ENCODE assay signal across 8 mouse cellular contexts in genomic region chr1:132370681-132371173, GRCm38 (mm10). TPM values are rescaled to one million over a fixed set of nuclear protein-coding genes. Genes with fewer than 3 reads are reported as not detected.
DNase-seq lines count a peak whose midpoint lies in the region; ATAC-seq and TF ChIP-seq lines count a peak whose summit lies in the region.

No protein-coding gene starts in this region.

- H3K27me3 ChIP-seq in midbrain, embryonic 12.5 days = no peaks in the 10 kb centered on the region
- no peaks in the 10 kb centered on the region for H3K27me3 ChIP-seq in midbrain, embryonic 15.5 days (replicated peaks)
- H3K27me3 ChIP-seq in embryonic facial prominence, embryonic 13.5 days = no peaks in the 10 kb centered on the region
- H3K27me3 ChIP-seq in hindbrain, postnatal 0 days (ENCODE audit: insufficient read depth, low read length) = no peaks in the 10 kb centered on the region

- TF ChIP-seq CTCF in hindbrain, postnatal 0 days (IDR thresholded peaks at IDR 0.05; ENCODE audit: low read depth) = no peak

- peaks cover 64% of the 10 kb centered on the region for H3K4me1 ChIP-seq in midbrain, embryonic 12.5 days
- H3K4me1 ChIP-seq in midbrain, embryonic 15.5 days = peaks cover 70% of the 10 kb centered on the region
- peaks cover 67% of the 10 kb centered on the region for H3K4me1 ChIP-seq in embryonic facial prominence, embryonic 13.5 days
- peaks cover 32% of the 10 kb centered on the region for H3K4me1 ChIP-seq in hindbrain, postnatal 0 days (ENCODE audit: insufficient read depth, low read length)

- 84% methylated on average over 9 of the region's 9 CpGs for WGBS in midbrain, embryonic 12.5 days
- 84% methylated on average over 9 of the region's 9 CpGs for WGBS in midbrain, embryonic 15.5 days
- 63% methylated on average over 9 of the region's 9 CpGs for WGBS in embryonic facial prominence, embryonic 13.5 days
- WGBS in hindbrain, postnatal 0 days = 66% methylated on average over 9 of the region's 9 CpGs

- no peak overlapping the region for H3K9ac ChIP-seq in midbrain, embryonic 12.5 days (replicated peaks)
- no peak overlapping the region for H3K9ac ChIP-seq in midbrain, embryonic 15.5 days
- H3K9ac ChIP-seq in embryonic facial prominence, embryonic 13.5 days = no peak overlapping the region
- no peak overlapping the region for H3K9ac ChIP-seq in hindbrain, postnatal 0 days (replicated peaks; ENCODE audit: low read length)

- no peaks in the 10 kb centered on the region for H3K9me3 ChIP-seq in midbrain, embryonic 12.5 days
- H3K9me3 ChIP-seq in midbrain, embryonic 15.5 days = no peaks in the 10 kb centered on the region
- H3K9me3 ChIP-seq in embryonic facial prominence, embryonic 13.5 days = no peaks in the 10 kb centered on the region
- H3K9me3 ChIP-seq in hindbrain, postnatal 0 days (ENCODE audit: low read length) = no peaks in the 10 kb centered on the region

- no peak for DNase-seq in hindbrain, postnatal 0 days (ENCODE audit: low spot score)
- no peak for DNase-seq in frontal cortex, postnatal 10 days (ENCODE audit: low spot score in 2 of 2)
- DNase-seq in gastrocnemius, postnatal 4 days (ENCODE audit: low spot score in 2 of 2) = no peak
- no peak for DNase-seq in testis, postnatal 10 days (ENCODE audit: low spot score)

- peak overlapping the region; percentile 83 for H3K27ac ChIP-seq in midbrain, embryonic 12.5 days (replicated peaks)
- no peak overlapping the region for H3K27ac ChIP-seq in midbrain, embryonic 15.5 days
- peak overlapping the region; percentile 64 for H3K27ac ChIP-seq in embryonic facial prominence, embryonic 13.5 days
- H3K27ac ChIP-seq in hindbrain, postnatal 0 days = no peak overlapping the region; the same call in 1 of the 2 replicates

- no peak overlapping the region for H3K4me3 ChIP-seq in midbrain, embryonic 12.5 days
- H3K4me3 ChIP-seq in midbrain, embryonic 15.5 days = no peak overlapping the region
- no peak overlapping the region for H3K4me3 ChIP-seq in embryonic facial prominence, embryonic 13.5 days
- no peak overlapping the region for H3K4me3 ChIP-seq in hindbrain, postnatal 0 days (ENCODE audit: low read length)

- peaks cover 10% of the 10 kb centered on the region; the same call in 1 of the 2 replicates for H3K36me3 ChIP-seq in midbrain, embryonic 12.5 days
- H3K36me3 ChIP-seq in midbrain, embryonic 15.5 days (replicated peaks) = no peaks in the 10 kb centered on the region
- H3K36me3 ChIP-seq in embryonic facial prominence, embryonic 13.5 days = peaks cover 25% of the 10 kb centered on the region
- 0 out of 2 replicates have a peak, but pooled peaks cover 7% of the 10 kb centered on the region for H3K36me3 ChIP-seq in hindbrain, postnatal 0 days (ENCODE audit: insufficient read depth, low read length)

- no peak overlapping the region for H3K4me2 ChIP-seq in midbrain, embryonic 12.5 days (replicated peaks)
- no peak overlapping the region for H3K4me2 ChIP-seq in midbrain, embryonic 15.5 days
- H3K4me2 ChIP-seq in embryonic facial prominence, embryonic 13.5 days = no peak overlapping the region
- no peak overlapping the region for H3K4me2 ChIP-seq in hindbrain, postnatal 0 days (ENCODE audit: low read depth, low read length)

- no peak for ATAC-seq in midbrain, embryonic 12.5 days (ENCODE audit: low FRiP score, low read depth)
- ATAC-seq in midbrain, embryonic 15.5 days (replicated peaks) = no peak
- ATAC-seq in embryonic facial prominence, embryonic 13.5 days (ENCODE audit: insufficient number of reproducible peaks, insufficient read depth, low FRiP score, low TSS enrichment, low read depth) = no peak
- ATAC-seq in hindbrain, postnatal 0 days = peak; percentile 6; the same call in 1 of the 2 replicates
- peak; percentile 51 for ATAC-seq in neutrophil, adult 5-6 weeks (ENCODE audit: extremely low read depth, insufficient number of reproducible peaks, low FRiP score, poor library complexity, severe bottlenecking)

RNA-seq across cellular contexts. Expression of gene Tmcc2, which starts 20.4 kb away (rescaled TPM):
- polyA plus RNA-seq in midbrain, embryonic 12.5 days (2016; fragmentation: Nextera tagmentation; extraction: Ambion mirVana) = 35.4 and 36.8 TPM in 2 replicates
- polyA plus RNA-seq in midbrain, embryonic 15.5 days (2015; fragmentation: Nextera tagmentation; extraction: Ambion mirVana) = 38.4 and 39.4 TPM in 2 replicates
- 10.5 and 16.1 TPM in 2 replicates for polyA plus RNA-seq in embryonic facial prominence, embryonic 13.5 days (2015; fragmentation: Nextera tagmentation; extraction: Ambion mirVana)
- total RNA-seq in hindbrain, postnatal 0 days (2014; rRNA removed) = 138 and 151 TPM in 2 replicates
- polyA plus RNA-seq in hindbrain, postnatal 0 days (2015; fragmentation: Nextera tagmentation; extraction: Ambion mirVana) = 33.5 and 34.0 TPM in 2 replicates
- 4.5 and 6.6 TPM in 2 replicates for total RNA-seq in neutrophil, adult 5-6 weeks (2017)
- 10 to 100 TPM; 27.0 to 29.6 TPM for total RNA-seq in gastrocnemius, postnatal 4 days (2021)

RNA-seq across cellular contexts. Expression of gene Dstyk, which starts 46.6 kb away (rescaled TPM):
- polyA plus RNA-seq in midbrain, embryonic 12.5 days (2016; fragmentation: Nextera tagmentation; extraction: Ambion mirVana) = 17.6 and 17.9 TPM in 2 replicates
- 12.1 and 12.4 TPM in 2 replicates for polyA plus RNA-seq in midbrain, embryonic 15.5 days (2015; fragmentation: Nextera tagmentation; extraction: Ambion mirVana)
- polyA plus RNA-seq in embryonic facial prominence, embryonic 13.5 days (2015; fragmentation: Nextera tagmentation; extraction: Ambion mirVana) = 16.1 and 17.7 TPM in 2 replicates
- 21.3 and 31.8 TPM in 2 replicates for total RNA-seq in hindbrain, postnatal 0 days (2014; rRNA removed)
- 5.7 and 6.2 TPM in 2 replicates for polyA plus RNA-seq in hindbrain, postnatal 0 days (2015; fragmentation: Nextera tagmentation; extraction: Ambion mirVana)
- total RNA-seq in neutrophil, adult 5-6 weeks (2017) = 42.0 and 42.7 TPM in 2 replicates
- total RNA-seq in gastrocnemius, postnatal 4 days (2021) = 10 to 100 TPM; 20.9 to 22.0 TPM

RNA-seq across cellular contexts. Expression of gene Nuak2, which starts 54.8 kb away (rescaled TPM):
- polyA plus RNA-seq in midbrain, embryonic 12.5 days (2016; fragmentation: Nextera tagmentation; extraction: Ambion mirVana) = 94.9 and 101 TPM in 2 replicates
- 26.1 and 27.9 TPM in 2 replicates for polyA plus RNA-seq in midbrain, embryonic 15.5 days (2015; fragmentation: Nextera tagmentation; extraction: Ambion mirVana)
- 2.2 and 4.4 TPM in 2 replicates for polyA plus RNA-seq in embryonic facial prominence, embryonic 13.5 days (2015; fragmentation: Nextera tagmentation; extraction: Ambion mirVana)
- total RNA-seq in hindbrain, postnatal 0 days (2014; rRNA removed) = 6.2 and 7.7 TPM in 2 replicates
- 7.4 and 7.9 TPM in 2 replicates for polyA plus RNA-seq in hindbrain, postnatal 0 days (2015; fragmentation: Nextera tagmentation; extraction: Ambion mirVana)
- total RNA-seq in neutrophil, adult 5-6 weeks (2017) = 55.9 and 67.2 TPM in 2 replicates
- 1 to 10 TPM; 2.8 to 2.9 TPM for total RNA-seq in gastrocnemius, postnatal 4 days (2021)

Comparison
In these comparisons a context has a peak if more than half of its experiments do, and no peak if none do; other contexts are left out.
1. H3K27ac ChIP-seq: peak in midbrain, embryonic 12.5 days (single experiment) and embryonic facial prominence, embryonic 13.5 days (single experiment); none in midbrain, embryonic 15.5 days (single experiment) and hindbrain, postnatal 0 days (single experiment).
2. ATAC-seq: peak in hindbrain, postnatal 0 days (single experiment) and neutrophil, adult 5-6 weeks (single experiment); none in midbrain, embryonic 12.5 days (single experiment), midbrain, embryonic 15.5 days (single experiment) and embryonic facial prominence, embryonic 13.5 days (single experiment).